Mouse (Mus musculus): ENCODE data around the gene Cdk19. TPM values are rescaled to one million over a fixed set of nuclear protein-coding genes. Genes with fewer than 3 reads are reported as not detected.

Cdk19 gene
- polyA plus RNA-seq, 1 experiment from 2014 or later = 12.0 TPM

- Histone ChIP-seq H3K4me3 (no peak overlapping the region), H3K36me3 (no peaks in the 10 kb centered on the region), H3K27me3 (no peaks in the 10 kb centered on the region), H3K4me2 (no peak overlapping the region), H3K9ac (no peak overlapping the region), H3K27ac (no peak overlapping the region), H3K4me1 (peaks cover 10% of the 10 kb centered on the region), H3K9me3 (no peaks in the 10 kb centered on the region)
- no peak for ATAC-seq (ENCODE audit: insufficient number of reproducible peaks, insufficient read depth, low FRiP score, low TSS enrichment, low read depth)
- WGBS = 56% methylated on average over 6 of the region's 6 CpGs
Measured at GRCm38 (mm10) chr10:40426096-40426450, 86.7 kb downstream of the Cdk19 start.

DNA sequence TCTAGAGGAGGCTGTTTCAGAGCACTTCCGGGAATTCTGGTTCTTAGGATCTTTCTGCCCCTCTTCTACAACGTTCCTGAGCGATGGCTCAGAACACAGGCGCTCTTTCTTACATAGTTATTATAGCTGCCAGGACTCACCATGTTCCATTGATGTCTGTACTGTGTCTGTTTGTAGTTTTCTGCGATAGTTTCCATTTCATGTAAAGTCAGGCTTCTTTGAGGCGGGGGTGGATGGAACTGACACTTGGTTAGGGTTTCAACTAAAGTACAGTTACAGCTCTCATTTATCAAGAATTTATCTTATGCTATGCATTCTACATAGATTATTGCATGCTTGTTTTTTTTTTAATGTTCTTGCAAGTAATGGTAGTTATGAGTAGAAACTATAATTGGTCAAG, 89.3 kb downstream of the Cdk19 start:
- Histone ChIP-seq H3K4me2 (no peak overlapping the region), H3K27ac (no peak overlapping the region), H3K9ac (no peak overlapping the region), H3K4me1 (peaks cover 10% of the 10 kb centered on the region), H3K9me3 (no peaks in the 10 kb centered on the region), H3K4me3 (no peak overlapping the region), H3K36me3 (no peaks in the 10 kb centered on the region), H3K27me3 (no peaks in the 10 kb centered on the region)
- no peak for ATAC-seq (ENCODE audit: insufficient number of reproducible peaks, insufficient read depth, low FRiP score, low TSS enrichment, low read depth)
- WGBS = 74% methylated on average over 6 of the region's 6 CpGs

- 82% methylated on average over 2 of the region's 2 CpGs for WGBS
- H3K36me3 ChIP-seq = no peaks in the 10 kb centered on the region
- no peak overlapping the region for H3K4me2 ChIP-seq
- no peak overlapping the region for H3K27ac ChIP-seq
- peaks cover 10% of the 10 kb centered on the region for H3K4me1 ChIP-seq
- H3K9ac ChIP-seq = no peak overlapping the region
- no peaks in the 10 kb centered on the region for H3K27me3 ChIP-seq
- H3K4me3 ChIP-seq = no peak overlapping the region
- no peaks in the 10 kb centered on the region for H3K9me3 ChIP-seq
- ATAC-seq (ENCODE audit: insufficient number of reproducible peaks, insufficient read depth, low FRiP score, low TSS enrichment, low read depth) = no peak
Measured at GRCm38 (mm10) chr10:40429081-40429480, 89.7 kb downstream of the Cdk19 start.

DNA sequence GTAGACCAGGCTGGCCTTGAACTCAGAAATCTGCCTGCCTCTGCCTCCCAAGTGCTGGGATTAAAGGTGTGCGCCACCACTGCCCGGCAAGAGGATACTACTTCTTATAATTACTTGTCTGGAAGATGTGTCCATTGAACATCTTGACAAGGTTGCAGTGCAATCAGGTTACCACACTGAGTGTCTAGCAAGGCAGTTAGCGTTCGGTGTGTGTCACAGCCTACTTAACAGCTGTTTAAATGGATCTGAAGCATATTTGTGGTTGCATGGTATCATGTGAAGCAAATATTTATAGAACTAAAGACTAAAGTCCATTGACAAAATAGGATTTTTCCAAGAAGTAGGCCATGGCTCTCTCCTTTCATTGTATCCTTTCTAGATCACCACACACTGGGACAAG, 90.8 kb downstream of the Cdk19 start:
- ATAC-seq (ENCODE audit: insufficient number of reproducible peaks, insufficient read depth, low FRiP score, low TSS enrichment, low read depth) = no peak

DNA sequence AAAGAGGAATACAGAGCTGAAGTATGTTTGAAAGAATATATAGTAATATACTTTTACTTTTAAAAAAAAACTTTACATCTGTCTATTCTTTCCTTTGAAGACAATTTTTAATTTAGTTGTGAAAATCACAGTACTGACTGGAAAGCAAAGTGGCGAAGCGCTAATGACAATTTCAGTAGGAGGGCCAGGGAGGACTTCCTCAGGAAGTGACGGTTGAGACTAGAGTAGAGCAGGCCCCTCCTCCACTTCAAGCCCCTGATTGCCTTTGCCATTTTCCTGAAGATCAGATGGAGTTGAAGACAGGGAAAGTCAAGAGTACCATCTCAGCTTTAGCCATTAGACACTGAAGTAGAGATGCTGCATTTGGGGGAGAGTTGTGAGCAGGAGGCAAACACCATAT, 92.6 kb downstream of the Cdk19 start:
- WGBS = 86% methylated on average over 3 of the region's 3 CpGs
- H3K9ac ChIP-seq = no peak overlapping the region
- no peaks in the 10 kb centered on the region for H3K27me3 ChIP-seq
- H3K36me3 ChIP-seq = no peaks in the 10 kb centered on the region
- ATAC-seq (ENCODE audit: insufficient number of reproducible peaks, insufficient read depth, low FRiP score, low TSS enrichment, low read depth) = no peak
- no peak overlapping the region for H3K27ac ChIP-seq
- H3K9me3 ChIP-seq = no peaks in the 10 kb centered on the region
- no peak overlapping the region for H3K4me3 ChIP-seq
- H3K4me2 ChIP-seq = no peak overlapping the region
- no peaks in the 10 kb centered on the region for H3K4me1 ChIP-seq

More for the DNA sequence above, 90.8 kb downstream of the Cdk19 start:
- Histone ChIP-seq H3K4me2 (no peak overlapping the region), H3K4me3 (no peak overlapping the region), H3K27me3 (no peaks in the 10 kb centered on the region), H3K4me1 (peaks cover 9% of the 10 kb centered on the region), H3K9ac (no peak overlapping the region), H3K27ac (no peak overlapping the region), H3K36me3 (no peaks in the 10 kb centered on the region), H3K9me3 (no peaks in the 10 kb centered on the region)
- 88% methylated on average over 4 of the region's 4 CpGs for WGBS

- H3K4me3 ChIP-seq = no peak overlapping the region
- no peak overlapping the region for H3K4me2 ChIP-seq
- WGBS = 93% methylated on average over 9 of the region's 9 CpGs
- no peaks in the 10 kb centered on the region for H3K36me3 ChIP-seq
- no peak overlapping the region for H3K9ac ChIP-seq
- H3K4me1 ChIP-seq = no peaks in the 10 kb centered on the region
- no peaks in the 10 kb centered on the region for H3K27me3 ChIP-seq
- no peaks in the 10 kb centered on the region for H3K9me3 ChIP-seq
- H3K27ac ChIP-seq = no peak overlapping the region
- no peak for ATAC-seq (ENCODE audit: insufficient number of reproducible peaks, insufficient read depth, low FRiP score, low TSS enrichment, low read depth)
Measured at GRCm38 (mm10) chr10:40432375-40432774, 93.0 kb downstream of the Cdk19 start.

DNA sequence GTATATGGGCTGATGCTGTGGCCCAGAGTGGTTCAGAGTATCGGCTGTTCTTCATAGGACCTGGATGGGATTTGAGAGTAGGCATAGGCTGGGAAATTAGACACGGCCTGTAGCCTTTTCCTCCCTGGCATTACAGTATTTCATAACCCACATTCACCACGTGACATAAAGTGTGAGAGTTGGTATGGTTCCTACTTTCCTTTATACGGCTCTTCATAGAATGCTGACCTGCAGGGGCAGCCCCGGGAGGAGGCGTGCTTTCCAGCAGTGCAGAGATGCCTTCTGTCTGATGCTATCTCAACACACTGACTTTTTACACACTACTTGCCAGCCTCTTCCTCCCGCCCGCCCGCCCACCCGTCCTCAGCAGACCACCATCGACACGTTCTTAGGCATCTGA, 96.0 kb downstream of the Cdk19 start:
- no peak overlapping the region for H3K9ac ChIP-seq
- H3K27me3 ChIP-seq = no peaks in the 10 kb centered on the region
- WGBS = 90% methylated on average over 12 of the region's 12 CpGs
- no peak overlapping the region for H3K4me2 ChIP-seq
- no peak for ATAC-seq (ENCODE audit: insufficient number of reproducible peaks, insufficient read depth, low FRiP score, low TSS enrichment, low read depth)
- H3K9me3 ChIP-seq = no peaks in the 10 kb centered on the region
- H3K4me3 ChIP-seq = no peak overlapping the region
- peaks cover 4% of the 10 kb centered on the region; the same call in 1 of the 2 replicates for H3K36me3 ChIP-seq
- no peaks in the 10 kb centered on the region for H3K4me1 ChIP-seq
- H3K27ac ChIP-seq = no peak overlapping the region

- 91% methylated on average over 3 of the region's 3 CpGs for WGBS
- no peak overlapping the region for H3K4me3 ChIP-seq
- no peak overlapping the region for H3K4me2 ChIP-seq
- H3K36me3 ChIP-seq = peaks cover 4% of the 10 kb centered on the region; the same call in 1 of the 2 replicates
- no peak overlapping the region for H3K9ac ChIP-seq
- no peaks in the 10 kb centered on the region for H3K27me3 ChIP-seq
- H3K4me1 ChIP-seq = no peaks in the 10 kb centered on the region
- no peaks in the 10 kb centered on the region for H3K9me3 ChIP-seq
- H3K27ac ChIP-seq = no peak overlapping the region
- no peak for ATAC-seq (ENCODE audit: insufficient number of reproducible peaks, insufficient read depth, low FRiP score, low TSS enrichment, low read depth)
Measured at GRCm38 (mm10) chr10:40437117-40437516, 97.8 kb downstream of the Cdk19 start.

DNA sequence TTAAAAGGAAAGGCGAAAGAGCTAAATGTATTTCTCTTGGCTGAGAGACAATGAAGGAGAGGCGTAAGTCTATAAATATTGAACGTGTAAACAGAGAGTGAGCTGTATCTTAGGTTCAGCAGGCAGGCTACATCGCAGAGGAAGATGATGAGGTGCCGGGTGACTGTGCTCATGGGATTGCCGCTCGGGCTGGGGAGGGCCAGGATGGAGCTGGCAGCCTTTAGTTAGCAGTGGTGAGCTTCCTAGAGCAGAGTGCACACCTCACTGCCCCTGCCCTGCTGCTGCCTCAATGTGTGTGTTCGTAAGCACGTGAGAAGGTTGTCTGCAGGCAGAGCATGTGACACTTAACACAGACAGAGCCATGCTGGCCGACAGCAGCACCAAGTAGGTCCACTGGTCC, 101.4 kb downstream of the Cdk19 start:
- no peak overlapping the region for H3K27ac ChIP-seq
- 86% methylated on average over 10 of the region's 10 CpGs for whole genome bisulfite sequencing
- no peak overlapping the region for H3K4me3 ChIP-seq
- 0 out of 2 replicates have a peak, but pooled peaks cover 4% of the 10 kb centered on the region for H3K9me3 ChIP-seq
- H3K9ac ChIP-seq = no peak overlapping the region
- ATAC-seq (ENCODE audit: insufficient number of reproducible peaks, insufficient read depth, low FRiP score, low TSS enrichment, low read depth) = no peak
- no peak overlapping the region for H3K4me2 ChIP-seq
- no peaks in the 10 kb centered on the region for H3K27me3 ChIP-seq
- H3K36me3 ChIP-seq = peaks cover 4% of the 10 kb centered on the region; the same call in 1 of the 2 replicates
- peaks cover 5% of the 10 kb centered on the region for H3K4me1 ChIP-seq

GRCm38 (mm10) chr10:40442076-40442475, 102.7 kb downstream of the Cdk19 start:
- Histone ChIP-seq H3K27me3 (no peaks in the 10 kb centered on the region), H3K9me3 (0 out of 2 replicates have a peak, but pooled peaks cover 4% of the 10 kb centered on the region), H3K4me3 (no peak overlapping the region), H3K36me3 (peaks cover 4% of the 10 kb centered on the region; the same call in 1 of the 2 replicates), H3K4me2 (no peak overlapping the region), H3K27ac (no peak overlapping the region), H3K4me1 (peaks cover 12% of the 10 kb centered on the region), H3K9ac (no peak overlapping the region)
- 86% methylated on average over 1 of the region's 1 CpGs for WGBS
- no peak for ATAC-seq (ENCODE audit: insufficient number of reproducible peaks, insufficient read depth, low FRiP score, low TSS enrichment, low read depth)

- Histone ChIP-seq H3K27me3 (no peaks in the 10 kb centered on the region), H3K9me3 (0 out of 2 replicates have a peak, but pooled peaks cover 4% of the 10 kb centered on the region), H3K4me1 (peaks cover 15% of the 10 kb centered on the region), H3K36me3 (peaks cover 3% of the 10 kb centered on the region; the same call in 1 of the 2 replicates), H3K4me3 (no peak overlapping the region), H3K9ac (no peak overlapping the region), H3K4me2 (no peak overlapping the region), H3K27ac (no peak overlapping the region)
- no peak for ATAC-seq (ENCODE audit: insufficient number of reproducible peaks, insufficient read depth, low FRiP score, low TSS enrichment, low read depth)
- WGBS = 53% methylated on average over 7 of the region's 7 CpGs
Measured at GRCm38 (mm10) chr10:40443371-40443770, 104.0 kb downstream of the Cdk19 start.

GRCm38 (mm10) chr10:40443806-40444357, 104.5 kb downstream of the Cdk19 start:
- H3K27ac ChIP-seq = no peak overlapping the region
- peaks cover 15% of the 10 kb centered on the region for H3K4me1 ChIP-seq
- H3K4me3 ChIP-seq = no peak overlapping the region
- no peak overlapping the region for H3K4me2 ChIP-seq
- no peak overlapping the region for H3K9ac ChIP-seq
- WGBS = 49% methylated on average over 6 of the region's 6 CpGs
- H3K27me3 ChIP-seq = no peaks in the 10 kb centered on the region
- H3K9me3 ChIP-seq = 0 out of 2 replicates have a peak, but pooled peaks cover 4% of the 10 kb centered on the region
- ATAC-seq (ENCODE audit: insufficient number of reproducible peaks, insufficient read depth, low FRiP score, low TSS enrichment, low read depth) = no peak
- no peaks in the 10 kb centered on the region for H3K36me3 ChIP-seq

All from embryonic facial prominence, embryonic 13.5 days (tissue).